Mouse (Mus musculus) gastrocnemius, adult 2 months (tissue): ENCODE measurements around the gene Phactr1. TPM values are rescaled to one million over a fixed set of nuclear protein-coding genes. Genes with fewer than 3 reads are reported as not detected.
A peak's percentile ranks its signal among the peaks of the same experiment; 100 is the strongest.

ENCODE experiments used
- DNase-seq: peaks from one replicate; pipeline ENCODE4 v3.0.0; 2022
- H3K27ac ChIP-seq: fragments of 200-600 bp; 2 replicates; pipeline ENCODE4 v1.8.1; 2022; ENCODE audit warnings: mild to moderate bottlenecking
- H3K4me3 ChIP-seq: fragments of 200-600 bp; 2 replicates; pipeline ENCODE4 v1.8.1; 2022; ENCODE audit warnings: mild to moderate bottlenecking, moderate library complexity
- CTCF ChIP-seq: fragments of 200-600 bp; IDR thresholded peaks from 2 replicates; pipeline ENCODE4 v1.8.1; 2022; ENCODE audit warnings: antibody characterized with exemption, mild to moderate bottlenecking, moderate library complexity
- intact Hi-C: fragments of 180-260 bp; cut with DNase I; formaldehyde crosslinking; loops from one replicate; pipeline ENCODE4 v1.15.1; 2025
- total RNA-seq, 2 experiments: library from RNA; stranded (reverse); gene quantifications; 2 replicates each; pipeline ENCODE4 v1.2.3; 2021

The Phactr1 gene
- total RNA-seq, 2 experiments from 2014 or later: 1.5 to 2.1 TPM

DNA sequence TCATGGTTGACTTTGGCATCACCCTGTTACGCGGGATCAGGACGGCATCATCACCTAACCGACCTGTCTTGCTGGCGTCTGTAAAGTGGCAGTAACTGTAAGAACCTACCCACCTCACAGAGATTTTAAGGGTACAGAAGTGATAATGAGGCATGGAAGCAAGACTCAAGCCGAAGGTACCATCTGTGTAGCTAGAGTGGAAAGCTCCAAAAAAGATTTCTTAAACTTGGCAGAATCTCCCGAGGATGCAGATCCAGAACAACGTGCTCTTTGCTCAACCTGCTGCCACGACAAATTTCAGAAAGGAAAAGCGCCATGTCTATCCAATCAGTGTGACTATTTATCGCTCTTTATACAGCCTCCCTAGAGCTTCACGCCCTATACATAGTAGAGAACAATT is 214.2 kb downstream of the Phactr1 start:
- no peak overlapping the region for H3K27ac ChIP-seq
- TF ChIP-seq CTCF: no peak
- no peak overlapping the region for H3K4me3 ChIP-seq
- no peak for DNase-seq
- intact Hi-C loops: no loop called here

DNA sequence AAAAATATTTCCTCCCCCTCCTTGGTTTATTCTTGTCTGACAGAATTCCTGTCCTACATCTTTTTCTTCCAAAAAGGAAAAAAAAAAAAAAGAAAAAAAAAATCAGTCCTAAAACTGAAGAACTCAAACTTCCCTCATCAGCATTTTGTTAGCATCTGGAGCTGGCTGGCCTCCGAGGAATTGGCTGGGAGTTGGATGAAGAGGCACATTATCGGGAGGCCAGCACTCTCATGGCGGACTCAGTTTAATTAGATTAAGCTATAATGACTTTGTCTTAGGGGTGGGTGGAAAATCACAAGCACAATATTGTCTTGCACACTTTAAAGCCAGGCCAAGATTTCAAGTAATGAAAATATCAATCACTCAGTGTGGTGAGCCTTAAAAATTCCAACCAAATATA is 215.6 kb downstream of the Phactr1 start:
- TF ChIP-seq CTCF: no peak
- H3K4me3 ChIP-seq: no peak overlapping the region
- no peak for DNase-seq
- intact Hi-C loops: no loop called here
- H3K27ac ChIP-seq: no peak overlapping the region

DNA sequence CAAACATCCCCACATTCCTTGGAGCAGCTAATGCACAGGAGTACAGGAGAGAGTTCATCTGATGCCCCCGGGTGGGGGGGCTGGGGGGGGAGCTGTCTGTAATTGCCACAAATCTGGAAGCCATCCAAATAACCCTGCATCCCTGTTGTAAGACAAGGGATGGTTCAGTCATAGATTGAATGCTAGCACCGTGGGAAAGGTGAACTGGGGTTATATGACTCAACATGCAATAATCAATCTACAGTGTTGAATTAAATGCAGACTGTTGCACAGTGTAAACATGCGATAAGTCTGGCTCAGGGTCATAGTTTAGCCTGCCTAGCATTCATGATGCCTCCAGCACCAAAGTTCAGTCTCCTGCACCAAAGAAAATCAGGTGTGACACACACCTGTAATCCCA is 219.2 kb downstream of the Phactr1 start:
- H3K27ac ChIP-seq: no peak overlapping the region
- H3K4me3 ChIP-seq: no peak overlapping the region
- intact Hi-C loops: no loop called here
- no peak for DNase-seq
- TF ChIP-seq CTCF: no peak

DNA sequence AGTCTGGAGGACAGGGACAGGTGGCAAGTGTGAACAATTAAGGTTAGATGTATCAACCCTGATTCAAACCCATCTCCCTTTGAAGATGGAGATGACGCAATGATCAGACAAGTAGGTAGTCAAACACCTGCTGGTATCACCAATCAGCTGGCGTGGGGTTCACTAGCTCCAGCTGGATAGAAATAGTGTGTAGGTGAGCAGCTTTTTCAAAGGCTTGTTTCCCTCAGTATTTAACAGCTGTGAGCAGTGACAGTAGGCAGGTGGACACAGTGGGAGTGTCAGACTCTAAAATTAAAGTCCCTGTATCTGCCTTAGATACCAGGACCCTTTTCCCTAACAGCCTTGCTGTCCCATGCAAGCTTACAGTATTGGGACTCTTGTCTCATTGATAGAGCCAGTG is 221.4 kb downstream of the Phactr1 start:
- intact Hi-C loops: no loop called here
- no peak for DNase-seq
- H3K27ac ChIP-seq: no peak overlapping the region
- no peak overlapping the region for H3K4me3 ChIP-seq
- no peak for TF ChIP-seq CTCF

DNA sequence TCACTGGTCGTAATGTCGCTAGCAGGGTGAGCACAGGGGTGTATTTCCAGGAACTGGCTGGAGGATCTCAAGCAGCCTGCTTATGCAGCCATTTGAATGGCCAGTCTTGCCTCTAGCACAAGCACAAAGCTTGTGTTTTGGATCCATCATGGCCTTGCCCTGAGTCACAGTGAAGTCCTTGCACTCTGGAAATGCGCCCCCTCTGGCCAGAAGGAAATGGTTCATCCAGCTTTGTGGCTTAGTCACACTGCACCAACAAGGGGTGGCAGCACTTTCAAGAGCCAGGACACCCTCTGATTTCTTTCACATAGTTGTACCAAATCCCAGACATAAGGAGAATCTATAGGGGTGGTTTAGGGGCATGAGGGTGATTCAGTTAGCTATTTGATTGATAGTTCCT is 222.4 kb downstream of the Phactr1 start:
- intact Hi-C loops: no loop called here
- DNase-seq: no peak
- TF ChIP-seq CTCF: peak; percentile 16; the same call in 1 of the 2 replicates
- no peak overlapping the region for H3K4me3 ChIP-seq
- no peak overlapping the region for H3K27ac ChIP-seq

DNA sequence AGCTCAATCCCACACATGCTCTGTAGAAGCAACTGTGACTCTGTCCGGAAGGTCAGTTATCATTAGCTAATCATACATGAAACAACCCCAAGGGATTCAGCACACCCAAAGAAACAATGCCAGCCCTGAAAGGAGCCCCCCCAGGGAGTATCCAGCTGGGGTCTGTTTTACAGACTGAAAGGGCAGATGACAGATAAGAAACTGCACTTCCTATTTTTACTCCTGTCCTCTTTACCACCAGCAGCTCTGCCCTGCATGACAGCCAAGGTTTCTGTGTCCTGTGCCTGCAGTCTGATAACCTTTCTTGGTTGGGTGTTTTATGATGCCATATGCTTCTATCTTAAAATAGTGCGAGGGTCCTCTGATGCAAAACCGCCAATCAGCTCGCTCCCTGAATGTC is 225.4 kb downstream of the Phactr1 start:
- no peak for DNase-seq
- intact Hi-C loops: no loop called here
- Histone ChIP-seq H3K27ac (no peak overlapping the region), H3K4me3 (no peak overlapping the region)
- no peak for TF ChIP-seq CTCF

DNA sequence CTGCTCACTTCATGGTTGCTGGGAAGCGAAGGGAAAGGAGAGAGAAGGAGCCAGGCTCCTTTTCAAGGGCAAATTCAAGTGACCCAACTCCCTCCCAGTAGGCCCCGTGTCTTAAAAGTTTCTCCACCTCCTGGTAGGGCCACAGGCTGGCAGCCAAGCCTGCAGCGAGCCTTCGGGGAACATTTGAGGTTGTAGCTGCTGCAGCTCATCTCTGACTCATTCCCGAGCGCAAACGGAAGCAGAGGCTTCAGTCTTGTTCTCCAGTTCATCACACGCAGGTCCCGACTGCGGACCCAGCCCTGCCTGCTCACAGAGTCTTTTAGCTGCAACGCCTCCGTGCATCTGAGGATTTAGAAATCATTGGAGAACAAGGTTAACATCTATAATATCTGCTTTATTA is 226.6 kb downstream of the Phactr1 start:
- no peak overlapping the region for H3K4me3 ChIP-seq
- intact Hi-C loops: no loop called here
- no peak overlapping the region for H3K27ac ChIP-seq
- peak; percentile 50 for DNase-seq
- no peak for TF ChIP-seq CTCF

DNA sequence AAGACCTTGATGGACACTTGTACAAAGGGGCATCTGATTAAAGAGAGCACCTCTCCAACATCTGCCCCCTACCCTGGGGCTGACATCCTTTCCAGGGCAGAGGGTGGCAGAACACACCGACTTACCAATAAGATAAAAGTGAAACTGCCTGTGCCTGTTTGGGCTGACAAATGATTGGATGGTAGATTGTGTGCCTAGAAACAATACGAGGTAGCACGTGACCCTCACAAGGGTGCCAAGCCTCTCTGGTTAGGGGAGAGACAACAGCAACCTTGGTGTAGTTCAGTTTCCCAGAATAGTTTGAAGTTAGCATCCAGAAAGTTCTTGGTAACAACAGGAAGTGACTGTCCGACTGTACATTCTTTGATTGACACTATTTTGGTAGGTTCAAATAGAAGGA is 234.7 kb downstream of the Phactr1 start:
- DNase-seq: no peak
- intact Hi-C loops: no loop called here
- Histone ChIP-seq H3K27ac (no peak overlapping the region), H3K4me3 (no peak overlapping the region)
- no peak for TF ChIP-seq CTCF

DNA sequence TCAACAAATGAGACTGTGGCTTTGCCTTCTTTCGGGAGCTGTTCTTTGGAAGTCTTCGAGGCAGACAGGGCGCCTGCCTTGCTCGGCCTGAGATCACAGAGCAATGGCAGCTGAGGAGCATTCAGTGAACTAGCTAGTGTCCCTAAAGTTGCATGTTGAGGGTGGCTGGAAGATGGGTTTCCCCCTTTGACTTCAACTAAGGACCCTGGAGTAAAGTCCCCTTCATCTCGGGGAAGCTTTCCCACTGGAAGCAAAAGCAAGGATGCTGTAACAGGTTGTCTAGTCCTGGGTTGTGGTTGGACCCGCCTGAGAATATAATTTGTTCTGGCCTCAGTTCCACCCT is 235.4 kb downstream of the Phactr1 start:
- intact Hi-C loops: no loop called here
- TF ChIP-seq CTCF: no peak
- DNase-seq: no peak
- peak overlapping the region; percentile 62 for H3K27ac ChIP-seq
- H3K4me3 ChIP-seq: peak overlapping the region; percentile 76

DNA sequence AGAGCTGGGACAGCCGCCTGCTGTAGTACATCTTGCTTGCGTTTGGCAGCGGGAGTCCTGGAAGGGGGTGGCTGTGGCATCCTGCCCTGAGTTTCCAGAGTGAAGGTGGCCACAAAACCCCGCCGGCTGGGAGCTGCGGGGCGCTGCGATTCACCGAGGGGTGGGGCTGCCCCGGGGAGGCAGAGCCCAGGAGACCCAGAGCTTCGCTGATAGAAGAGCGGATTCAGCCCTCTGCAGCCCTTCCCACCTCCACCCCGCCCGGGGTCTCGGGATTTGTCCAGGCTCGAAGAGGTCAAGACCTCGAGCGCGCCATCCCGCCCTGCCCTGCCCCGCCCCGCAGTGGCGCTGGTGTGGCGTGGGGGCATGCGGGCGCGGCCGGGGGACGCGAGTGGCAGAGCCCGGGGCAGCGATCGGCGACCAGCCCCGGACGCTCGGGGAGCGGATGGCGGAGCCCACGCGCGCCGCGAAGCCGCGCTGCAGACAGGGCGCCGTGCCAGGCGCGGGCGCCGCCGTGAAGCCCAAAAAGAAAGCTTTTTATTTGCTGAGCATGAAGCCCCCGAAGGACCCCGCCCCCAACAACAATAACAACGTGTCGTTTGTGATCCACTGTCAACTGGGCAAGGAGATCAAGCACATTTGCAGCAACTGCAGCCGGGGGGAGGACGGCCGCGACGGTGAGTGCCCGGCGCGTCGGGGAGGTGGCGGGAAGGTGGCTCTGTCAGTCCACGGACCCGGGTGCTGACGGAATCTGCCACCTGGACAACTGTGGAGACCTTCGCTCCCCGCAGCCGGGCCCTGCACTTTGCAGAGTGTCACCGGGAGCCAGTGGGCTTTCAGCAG is 236.0 kb downstream of the Phactr1 start:
- peak; percentile 53 for DNase-seq
- peak overlapping the region; percentile 76 for H3K4me3 ChIP-seq
- H3K27ac ChIP-seq: peak overlapping the region; percentile 62
- intact Hi-C loops: no loop called here
- no peak for TF ChIP-seq CTCF

DNA sequence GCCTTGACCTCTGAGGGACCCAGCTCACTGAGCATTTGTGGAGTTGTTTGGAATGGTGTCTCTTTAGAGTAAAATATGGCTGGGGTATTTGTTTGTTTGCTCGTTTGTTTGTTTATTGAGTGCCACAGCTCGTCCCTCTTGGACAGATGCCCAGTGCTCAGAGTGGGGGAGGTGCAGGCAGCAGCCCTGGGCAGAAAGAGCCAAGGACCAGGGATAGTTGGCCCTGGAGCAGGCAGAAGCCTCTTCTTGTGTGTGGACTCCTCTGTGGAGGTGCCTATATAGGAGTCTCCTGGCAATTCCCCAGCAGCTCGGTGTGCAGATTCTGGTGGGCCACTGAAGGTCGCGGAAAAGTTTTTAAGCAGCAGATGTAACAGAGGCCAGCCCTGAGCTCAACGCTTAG is 236.8 kb downstream of the Phactr1 start:
- DNase-seq: peak; percentile 38
- Histone ChIP-seq H3K4me3 (peak overlapping the region; percentile 76), H3K27ac (no peak overlapping the region)
- no peak for TF ChIP-seq CTCF
- intact Hi-C loops: no loop called here

DNA sequence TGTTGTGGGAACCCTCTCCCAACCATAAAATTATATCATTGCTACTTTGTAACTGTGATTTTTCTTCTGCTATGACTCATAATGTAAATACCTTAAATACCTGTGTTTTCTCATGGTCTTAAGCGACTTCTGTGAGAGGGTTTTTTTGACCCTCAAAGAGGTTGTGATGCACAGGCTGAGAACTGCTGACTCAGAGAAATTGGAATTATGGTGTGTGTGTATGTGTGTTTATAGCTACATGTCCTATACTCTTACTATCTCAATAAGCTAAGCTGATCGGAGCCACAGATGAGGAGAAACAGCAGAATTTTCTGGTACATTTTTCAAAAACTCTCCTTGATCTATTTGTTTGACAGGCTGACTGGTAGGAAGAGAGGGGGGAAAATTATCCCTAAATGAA is 239.6 kb downstream of the Phactr1 start:
- Histone ChIP-seq H3K27ac (no peak overlapping the region), H3K4me3 (no peak overlapping the region)
- intact Hi-C loops: no loop called here
- TF ChIP-seq CTCF: no peak
- no peak for DNase-seq

DNA sequence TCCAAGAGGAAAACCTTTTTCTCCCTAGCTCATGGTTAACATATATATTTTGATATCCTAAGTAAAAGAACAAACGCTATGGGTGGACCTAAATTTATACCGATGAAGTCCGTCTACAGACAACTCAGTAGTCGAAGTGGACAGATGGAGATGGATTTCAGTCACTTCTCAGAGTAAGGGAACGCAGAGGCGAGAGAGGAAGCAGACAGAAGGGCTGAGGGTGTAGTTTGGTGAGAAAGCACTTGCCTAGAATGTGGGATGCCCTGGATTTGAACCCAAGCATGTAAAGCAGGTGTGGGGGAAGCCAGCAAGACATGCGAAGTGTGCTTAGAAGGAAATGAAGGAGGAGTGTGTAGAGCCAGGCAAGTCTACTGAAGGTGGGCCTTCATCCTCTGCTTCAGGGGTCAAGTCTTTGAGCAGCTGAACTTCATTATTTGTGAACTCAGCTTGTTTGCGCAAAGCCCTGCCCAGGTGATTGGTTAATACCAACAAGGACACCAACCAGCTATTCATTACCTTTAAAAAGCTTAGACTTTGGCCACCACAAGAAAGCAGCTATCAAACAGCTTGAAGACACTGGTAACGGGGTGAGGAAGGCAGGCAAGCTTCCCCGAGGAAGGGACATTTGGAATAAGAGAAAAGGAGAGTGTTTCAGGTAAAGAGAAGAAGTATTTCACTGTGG is 241.5 kb downstream of the Phactr1 start:
- intact Hi-C loops: no loop called here
- TF ChIP-seq CTCF: no peak

DNA sequence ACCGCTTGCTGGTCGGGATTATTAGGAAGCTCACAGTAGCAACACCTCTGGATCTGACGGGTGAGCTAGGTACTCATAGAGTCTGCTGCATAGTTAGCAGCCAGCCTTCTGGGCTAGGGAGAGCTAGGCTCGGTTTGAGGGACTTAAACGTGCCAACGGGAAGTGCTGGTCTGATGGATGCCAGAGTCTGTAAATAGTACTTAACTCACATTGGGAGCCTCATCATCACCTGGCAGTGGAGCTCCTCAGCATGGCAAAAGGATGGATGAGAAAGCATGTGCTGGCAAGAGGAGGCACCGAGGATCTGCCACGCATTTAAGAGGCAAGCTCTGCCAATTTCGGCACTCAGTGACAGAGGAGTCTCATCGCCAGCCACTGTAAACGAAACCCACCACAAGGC is 247.4 kb downstream of the Phactr1 start:
- DNase-seq: no peak
- Histone ChIP-seq H3K27ac (no peak overlapping the region), H3K4me3 (no peak overlapping the region)
- intact Hi-C loops: no loop called here
- TF ChIP-seq CTCF: no peak

More for the DNA sequence above, 241.5 kb downstream of the Phactr1 start:
- no peak overlapping the region for H3K4me3 ChIP-seq
- no peak for DNase-seq
- no peak overlapping the region for H3K27ac ChIP-seq
